Mouse (Mus musculus) MEL (cell line): Measurements from ENCODE around the gene Gm47289.

Experiments used
- CHD2 ChIP-seq: IDR thresholded peaks from 2 replicates; pipeline ENCODE4 v1.6.1; 2011; ENCODE audit warnings: low read length, improper control_type of control experiment
- CTCF ChIP-seq, 3 experiments: IDR thresholded peaks in 2 of 3; conservative IDR thresholded peaks in 1 of 3; 2 replicates each; pipeline ENCODE4 v1.5.1; 2011 to 2012; ENCODE audit warnings: low read length in 3 of 3, low read depth in 2 of 3, mild to moderate bottlenecking in 2 of 3, improper control_type of control experiment in 1 of 3, inconsistent platforms in 1 of 3, mixed read lengths in 1 of 3, moderate library complexity in 1 of 3; ENCODE audit not compliant: control insufficient read depth in 1 of 3, insufficient read depth in 1 of 3, poor library complexity in 1 of 3, severe bottlenecking in 1 of 3
- EP300 ChIP-seq, 2 experiments: IDR thresholded peaks; 2 replicates each; pipeline ENCODE4 v1.6.1; 2011; ENCODE audit warnings: improper control_type of control experiment in 2 of 2, low read length in 2 of 2, low read depth in 1 of 2, mild to moderate bottlenecking in 1 of 2
- GATA1 ChIP-seq: IDR thresholded peaks from 2 replicates; pipeline ENCODE4 v1.6.1; 2011; ENCODE audit warnings: low read depth, low read length, improper control_type of control experiment
- MAX ChIP-seq: IDR thresholded peaks from 2 replicates; pipeline ENCODE4 v1.6.1; 2011; ENCODE audit warnings: low read length, improper control_type of control experiment
- POLR2A ChIP-seq, 2 experiments: IDR thresholded peaks; 2 replicates each; pipeline ENCODE4 v1.6.1; 2011 to 2012; ENCODE audit warnings: low read length in 2 of 2, mild to moderate bottlenecking in 2 of 2, control low read depth in 1 of 2, improper control_type of control experiment in 1 of 2, low read depth in 1 of 2, moderate library complexity in 1 of 2; ENCODE audit not compliant: control insufficient read depth in 1 of 2, insufficient read depth in 1 of 2, poor library complexity in 1 of 2
- POLR2AphosphoS2 ChIP-seq: IDR thresholded peaks from 2 replicates; pipeline ENCODE4 v1.6.1; 2011; ENCODE audit warnings: low read length, improper control_type of control experiment
- TBP ChIP-seq: IDR thresholded peaks from 2 replicates; pipeline ENCODE4 v1.8.0; 2011; ENCODE audit warnings: low read depth, low read length, improper control_type of control experiment
- USF1 ChIP-seq: IDR thresholded peaks from 2 replicates; pipeline ENCODE4 v1.6.1; 2014; ENCODE audit warnings: low read depth, mild to moderate bottlenecking, inconsistent platforms, low read length, improper control_type of control experiment, moderate library complexity
- USF2 ChIP-seq, 2 experiments: IDR thresholded peaks; 2 replicates each; pipeline ENCODE4 v1.6.1; 2011 to 2012; ENCODE audit warnings: improper control_type of control experiment in 2 of 2, low read length in 2 of 2, borderline replicate concordance in 1 of 2, inconsistent platforms in 1 of 2, low read depth in 1 of 2, mild to moderate bottlenecking in 1 of 2; ENCODE audit not compliant: insufficient read depth in 1 of 2
- ZKSCAN1 ChIP-seq: IDR thresholded peaks from 2 replicates; pipeline ENCODE4 v1.6.1; 2012; ENCODE audit warnings: low read depth, mild to moderate bottlenecking, inconsistent platforms, low read length, improper control_type of control experiment, moderate library complexity
- ZNF384 ChIP-seq: IDR thresholded peaks from 2 replicates; pipeline ENCODE4 v1.6.1; 2012; ENCODE audit warnings: low read depth, mild to moderate bottlenecking, inconsistent platforms, low read length, improper control_type of control experiment

GRCm38 (mm10) chr9:119145137-119145536, 13.8 kb upstream of the Gm47289 start:
- no peak for TF ChIP-seq USF2 (IDR thresholded peaks at IDR 0.05; ENCODE audit: borderline replicate concordance in 1 of 2, insufficient read depth in 1 of 2, low read depth in 1 of 2, low read length in 2 of 2)
- no peak for TF ChIP-seq ZKSCAN1
- TF ChIP-seq MAX = no peak
- no peak for TF ChIP-seq POLR2A (IDR thresholded peaks at IDR 0.05; ENCODE audit: control insufficient read depth in 1 of 2, insufficient read depth in 1 of 2, low read depth in 1 of 2, low read length in 2 of 2, poor library complexity in 1 of 2)
- TF ChIP-seq CTCF (IDR thresholded peaks at IDR 0.05 in 2 of 3, conservative IDR thresholded peaks at IDR 0.05 in 1 of 3; ENCODE audit: control insufficient read depth in 1 of 3, insufficient read depth in 1 of 3, low read depth in 2 of 3, low read length in 3 of 3, poor library complexity in 1 of 3, severe bottlenecking in 1 of 3) = no peak
- no peak for TF ChIP-seq GATA1
- TF ChIP-seq ZNF384 = no peak
- TF ChIP-seq CHD2 = no peak
- no peak for TF ChIP-seq USF1
- no peak for TF ChIP-seq POLR2AphosphoS2
- no peak for TF ChIP-seq TBP
- no peak for TF ChIP-seq EP300 (IDR thresholded peaks at IDR 0.05; ENCODE audit: low read depth in 1 of 2, low read length in 2 of 2)
